Mouse (Mus musculus): ENCODE data around the gene Olfml3.

- TF ChIP-seq USF1 (IDR thresholded peaks at IDR 0.05; ENCODE audit: low read depth) (no peak), MYOD1 (IDR thresholded peaks at IDR 0.05; ENCODE audit: control insufficient read depth in 1 of 3, insufficient read length in 2 of 3, low read depth in 2 of 3) (peak in 1 of 3 experiments; percentile 18), MYOG (IDR thresholded peaks at IDR 0.05; ENCODE audit: control insufficient read depth in 1 of 3, insufficient read depth in 1 of 3, insufficient read length in 2 of 3, low read depth in 2 of 3) (no peak), E2F4 (IDR thresholded peaks at IDR 0.05; ENCODE audit: insufficient read depth) (no peak), POLR2A (IDR thresholded peaks at IDR 0.05; ENCODE audit: insufficient read length, low read depth) (no peak), TCF12 (IDR thresholded peaks at IDR 0.05; ENCODE audit: insufficient read depth, poor library complexity, severe bottlenecking) (no peak), MAX (IDR thresholded peaks at IDR 0.05; ENCODE audit: low read depth) (no peak), CEBPB (IDR thresholded peaks at IDR 0.05; ENCODE audit: insufficient read depth, poor library complexity, severe bottlenecking) (no peak), TCF3 (IDR thresholded peaks at IDR 0.05; ENCODE audit: insufficient read length, low read depth) (no peak), POLR2AphosphoS2 (IDR thresholded peaks at IDR 0.05; ENCODE audit: insufficient read length, low read depth) (no peak)
Observed at GRCm38 (mm10) chr3:103714236-103714875, 23.4 kb downstream of the Olfml3 start.
